Mouse (Mus musculus) kidney, adult 2 months (tissue): ENCODE data around the gene Epha3. TPM values are rescaled to one million over a fixed set of nuclear protein-coding genes. Genes with fewer than 3 reads are reported as not detected.

Source experiments
- DNase-seq: peaks from one replicate; pipeline ENCODE4 v3.0.0; 2021
- H3K27ac ChIP-seq: fragments of 200-500 bp; 2 replicates; pipeline ENCODE4 v1.5.1; 2012; ENCODE audit warnings: low read depth, low read length, control low read depth, inconsistent platforms; ENCODE audit not compliant: insufficient read depth
- H3K27me3 ChIP-seq: fragments of 200-500 bp; replicated peaks from 2 replicates; pipeline ENCODE4 v1.6.1; 2012; ENCODE audit warnings: mild to moderate bottlenecking, moderate library complexity, low read length, inconsistent platforms; ENCODE audit not compliant: control insufficient read depth, insufficient read depth
- H3K36me3 ChIP-seq: fragments of 200-500 bp; 2 replicates; pipeline ENCODE4 v1.6.1; 2012; ENCODE audit warnings: mild to moderate bottlenecking, moderate library complexity, low read length, inconsistent platforms; ENCODE audit not compliant: control insufficient read depth, insufficient read depth
- H3K4me1 ChIP-seq: fragments of 200-500 bp; 2 replicates; pipeline ENCODE4 v1.6.1; 2011; ENCODE audit warnings: low read length; ENCODE audit not compliant: control insufficient read depth, insufficient read depth
- H3K4me3 ChIP-seq: fragments of 200-500 bp; 2 replicates; pipeline ENCODE4 v1.5.1; 2011; ENCODE audit warnings: mild to moderate bottlenecking, low read depth, low read length, control low read depth; ENCODE audit not compliant: insufficient read depth
- CTCF ChIP-seq: fragments of 200-500 bp; conservative IDR thresholded peaks from 2 replicates; pipeline ENCODE4 v1.5.1; 2011; ENCODE audit warnings: low read depth, mild to moderate bottlenecking, control low read depth, low read length, moderate library complexity, mixed read lengths; ENCODE audit not compliant: insufficient read depth, insufficient read length
- POLR2A ChIP-seq: fragments of 200-500 bp; IDR thresholded peaks from one replicate; pipeline ENCODE4 v1.6.1; 2011; ENCODE audit warnings: low read depth, low read length, control low read depth
- WGBS: fragments of 180-500 bp; shearing (Covaris S2); methylation state at CpG from one replicate; pipeline ENCODE4 v1.1.7; 2018; 5-methylcytosine and 5-hydroxymethylcytosine counted together
- polyA plus RNA-seq: library from polyadenylated mRNA; depleted of rRNA; stranded (reverse); fragments of >200 nt; gene quantifications from 2 replicates; pipeline ENCODE4 v1.2.3, GENCODE M21; 2012; rRNA removed

Epha3 gene
- polyA plus RNA-seq: 0.53 and 0.94 TPM in 2 replicates

- Histone ChIP-seq H3K27me3 (no peaks in the 10 kb centered on the region), H3K36me3 (no peaks in the 10 kb centered on the region), H3K4me3 (peak within 1 kb of the TSS; percentile 58), H3K4me1 (no peaks in the 10 kb centered on the region), H3K27ac (no peak within 1 kb of the TSS)
- peak; percentile 68 for DNase-seq
- under 1% methylated on average over 28 of the region's 28 CpGs for WGBS
- TF ChIP-seq POLR2A (no peak), CTCF (no peak)
Observed at GRCm38 (mm10) chr16:63863913-63864330, at the start of gene Epha3. Gene Epha3 (minus strand): TSS chr16:63864175.

GRCm38 (mm10) chr16:63903425-63903824 is 39.5 kb upstream of the Epha3 start:
- no peaks in the 10 kb centered on the region for H3K4me1 ChIP-seq
- no peak overlapping the region for H3K27ac ChIP-seq
- WGBS: 78% methylated on average over 13 of the region's 13 CpGs

DNA sequence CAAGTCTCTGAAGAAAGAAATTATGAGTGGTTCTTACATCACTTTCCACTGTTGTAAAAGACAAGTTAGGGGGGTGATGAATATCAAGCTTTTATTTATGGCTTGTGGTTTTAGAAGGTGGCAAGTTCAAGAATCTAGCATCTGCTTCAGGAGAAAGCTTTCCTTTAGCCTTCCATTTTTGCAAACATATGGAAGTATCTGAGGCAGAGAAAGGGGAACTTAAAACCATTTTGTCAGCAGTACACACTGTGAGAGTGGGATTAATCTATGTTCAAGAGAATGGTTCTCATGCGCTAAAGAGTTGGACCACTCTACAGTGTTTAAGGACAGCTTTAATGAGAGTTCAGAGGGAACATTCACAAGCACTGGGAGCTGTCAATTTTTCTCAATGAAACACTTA is 17.2 kb upstream of the Epha3 start:
- Histone ChIP-seq H3K36me3 (no peaks in the 10 kb centered on the region), H3K27ac (no peak overlapping the region), H3K27me3 (no peaks in the 10 kb centered on the region), H3K4me3 (no peak overlapping the region), H3K4me1 (no peaks in the 10 kb centered on the region)
- 91% methylated on average over 1 of the region's 1 CpGs for WGBS
- no peak for TF ChIP-seq CTCF
- DNase-seq: no peak

More at GRCm38 (mm10) chr16:63903425-63903824, 39.5 kb upstream of the Epha3 start:
- TF ChIP-seq POLR2A: no peak
- no peak for TF ChIP-seq CTCF
- no peak for DNase-seq
- H3K36me3 ChIP-seq: no peaks in the 10 kb centered on the region
- no peak overlapping the region for H3K4me3 ChIP-seq
- H3K27me3 ChIP-seq: no peaks in the 10 kb centered on the region

GRCm38 (mm10) chr16:63872313-63872712 is 8.3 kb upstream of the Epha3 start:
- H3K27ac ChIP-seq: no peak overlapping the region
- peak; percentile 19 for DNase-seq
- H3K4me3 ChIP-seq: no peak overlapping the region
- TF ChIP-seq CTCF (peak; percentile 68), POLR2A (no peak)
- H3K36me3 ChIP-seq: no peaks in the 10 kb centered on the region
- WGBS: 10% methylated on average over 7 of the region's 7 CpGs
- no peaks in the 10 kb centered on the region for H3K4me1 ChIP-seq
- H3K27me3 ChIP-seq: no peaks in the 10 kb centered on the region

- DNase-seq: peak; percentile 2
- WGBS: 27% methylated on average over 7 of the region's 7 CpGs
- peak overlapping the region; percentile 58; the same call in 1 of the 2 replicates for H3K4me3 ChIP-seq
- TF ChIP-seq CTCF: no peak
- no peak for TF ChIP-seq POLR2A
- no peak overlapping the region for H3K27ac ChIP-seq
- H3K27me3 ChIP-seq: no peaks in the 10 kb centered on the region
- H3K4me1 ChIP-seq: no peaks in the 10 kb centered on the region
- H3K36me3 ChIP-seq: no peaks in the 10 kb centered on the region
Observed at GRCm38 (mm10) chr16:63864463-63864976, 545 bp upstream of the Epha3 start.

DNA sequence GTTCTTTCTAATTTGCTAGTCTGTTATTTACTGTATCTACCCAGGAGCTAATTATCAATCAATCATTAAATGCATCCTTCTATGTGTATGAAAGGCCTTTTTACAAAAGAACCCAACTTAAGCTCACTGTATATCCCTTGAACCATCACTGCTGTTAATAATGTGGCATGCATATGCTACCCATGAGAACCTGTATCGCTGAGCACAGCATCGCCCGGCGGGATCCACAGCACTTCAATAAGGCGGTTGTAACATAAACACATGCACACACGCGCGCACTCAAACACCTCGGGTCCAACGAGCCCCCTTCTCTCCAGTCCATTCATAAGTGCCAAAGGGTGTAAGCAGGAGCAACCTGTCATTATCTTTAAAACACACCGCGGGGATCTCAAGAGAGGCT is 794 bp downstream of the Epha3 start:
- no peak overlapping the region for H3K27ac ChIP-seq
- no peaks in the 10 kb centered on the region for H3K4me1 ChIP-seq
- no peaks in the 10 kb centered on the region for H3K27me3 ChIP-seq
- H3K4me3 ChIP-seq: no peak overlapping the region
- WGBS: 7% methylated on average over 12 of the region's 12 CpGs
- no peaks in the 10 kb centered on the region for H3K36me3 ChIP-seq
- TF ChIP-seq CTCF (no peak), POLR2A (no peak)
- DNase-seq: no peak

GRCm38 (mm10) chr16:63857561-63857960 is 6.4 kb downstream of the Epha3 start:
- H3K27ac ChIP-seq: no peak overlapping the region
- H3K4me1 ChIP-seq: no peaks in the 10 kb centered on the region
- peak overlapping the region; percentile 48; the same call in 1 of the 2 replicates for H3K4me3 ChIP-seq
- TF ChIP-seq POLR2A (no peak), CTCF (no peak)
- no peaks in the 10 kb centered on the region for H3K27me3 ChIP-seq
- WGBS: 2% methylated on average over 11 of the region's 11 CpGs
- DNase-seq: no peak
- no peaks in the 10 kb centered on the region for H3K36me3 ChIP-seq
